ENCODE assay signal across 10 mouse cellular contexts in genomic region chr9:105342994-105343656, GRCm38 (mm10). TPM values are rescaled to one million over a fixed set of nuclear protein-coding genes. Genes with fewer than 3 reads are reported as not detected.
DNase-seq lines count a peak whose midpoint lies in the region; ATAC-seq lines count a peak whose summit lies in the region.
"Had no signal": no experiment of that assay in that cellular context is flagged by ENCODE, and none has a peak within 500 bp of the region (broad histone marks: within the 10 kb centered on the region; RNA-seq: fewer than 3 reads in every experiment).

No protein-coding gene starts in this region.

- H3K27ac ChIP-seq in limb, embryonic 13.5 days, result no peak overlapping the region
- H3K27ac ChIP-seq in limb, embryonic 10.5 days, result no peak overlapping the region
- H3K27ac ChIP-seq in forebrain, embryonic 13.5 days, result peak overlapping the region; percentile 74
- no peak overlapping the region for H3K27ac ChIP-seq in midbrain, embryonic 10.5 days (replicated peaks)
- no peak overlapping the region for H3K27ac ChIP-seq in liver, embryonic 12.5 days

- 0 out of 2 replicates have a peak, but pooled peaks have one; percentile 36 for ATAC-seq in limb, embryonic 13.5 days (ENCODE audit: low FRiP score, low read depth)
- peak; percentile 98 for ATAC-seq in forebrain, embryonic 13.5 days
- no peak for ATAC-seq in liver, embryonic 12.5 days
- ATAC-seq: intestine, postnatal 0 days had no signal

- DNase-seq in limb, embryonic 10.5 days (ENCODE audit: low spot score), result no peak
- DNase-seq in midbrain, embryonic 10.5 days (ENCODE audit: low spot score), result peak; percentile 29
- DNase-seq in retina, embryonic 14.5 days (ENCODE audit: low spot score), result peak; percentile 60
- DNase-seq in gastrocnemius, postnatal 25 days, result no peak
- DNase-seq in natural killer cell, adult 2 months (ENCODE audit: low spot score in 2 of 2), result no peak
- DNase-seq: lung, postnatal 4 days had no signal

- H3K36me3 ChIP-seq in limb, embryonic 13.5 days, result no peaks in the 10 kb centered on the region
- H3K36me3 ChIP-seq in limb, embryonic 10.5 days, result no peaks in the 10 kb centered on the region
- H3K36me3 ChIP-seq in forebrain, embryonic 13.5 days (ENCODE audit: poor library complexity, severe bottlenecking), result no peaks in the 10 kb centered on the region
- H3K36me3 ChIP-seq in midbrain, embryonic 10.5 days, result no peaks in the 10 kb centered on the region
- H3K36me3 ChIP-seq in liver, embryonic 12.5 days, result no peaks in the 10 kb centered on the region

- no peak overlapping the region for H3K4me3 ChIP-seq in limb, embryonic 13.5 days
- H3K4me3 ChIP-seq in limb, embryonic 10.5 days, result no peak overlapping the region
- H3K4me3 ChIP-seq in forebrain, embryonic 13.5 days, result no peak overlapping the region
- no peak overlapping the region for H3K4me3 ChIP-seq in midbrain, embryonic 10.5 days
- H3K4me3 ChIP-seq in liver, embryonic 12.5 days, result no peak overlapping the region

- H3K4me1 ChIP-seq in limb, embryonic 13.5 days, result no peaks in the 10 kb centered on the region
- H3K4me1 ChIP-seq in limb, embryonic 10.5 days, result no peaks in the 10 kb centered on the region
- H3K4me1 ChIP-seq in forebrain, embryonic 13.5 days, result peaks cover 19% of the 10 kb centered on the region
- H3K4me1 ChIP-seq in midbrain, embryonic 10.5 days, result peaks cover 6% of the 10 kb centered on the region; the same call in 1 of the 2 replicates
- H3K4me1 ChIP-seq in liver, embryonic 12.5 days, result no peaks in the 10 kb centered on the region

- no peaks in the 10 kb centered on the region for H3K27me3 ChIP-seq in limb, embryonic 13.5 days
- H3K27me3 ChIP-seq in limb, embryonic 10.5 days (ENCODE audit: low read depth, poor library complexity, severe bottlenecking), result no peaks in the 10 kb centered on the region
- H3K27me3 ChIP-seq in forebrain, embryonic 13.5 days, result no peaks in the 10 kb centered on the region
- no peaks in the 10 kb centered on the region for H3K27me3 ChIP-seq in midbrain, embryonic 10.5 days (ENCODE audit: low read depth, poor library complexity, severe bottlenecking)
- no peaks in the 10 kb centered on the region for H3K27me3 ChIP-seq in liver, embryonic 12.5 days (replicated peaks)

- H3K9ac ChIP-seq in limb, embryonic 13.5 days, result no peak overlapping the region
- no peak overlapping the region for H3K9ac ChIP-seq in forebrain, embryonic 13.5 days
- H3K9ac ChIP-seq in liver, embryonic 12.5 days, result no peak overlapping the region

- H3K4me2 ChIP-seq in limb, embryonic 13.5 days (replicated peaks), result no peak overlapping the region
- H3K4me2 ChIP-seq in forebrain, embryonic 13.5 days, result no peak overlapping the region
- no peak overlapping the region for H3K4me2 ChIP-seq in liver, embryonic 12.5 days

- 47% methylated on average over 10 of the region's 10 CpGs for WGBS in limb, embryonic 13.5 days
- 66% methylated on average over 10 of the region's 10 CpGs for WGBS in limb, embryonic 10.5 days
- 28% methylated on average over 10 of the region's 10 CpGs for WGBS in forebrain, embryonic 13.5 days
- 69% methylated on average over 10 of the region's 10 CpGs for WGBS in midbrain, embryonic 10.5 days
- 60% methylated on average over 10 of the region's 10 CpGs for WGBS in liver, embryonic 12.5 days (ENCODE audit: insufficient replicate concordance)

- H3K9me3 ChIP-seq in limb, embryonic 13.5 days, result no peaks in the 10 kb centered on the region
- H3K9me3 ChIP-seq in limb, embryonic 10.5 days (replicated peaks), result no peaks in the 10 kb centered on the region
- peaks cover 7% of the 10 kb centered on the region; the same call in 1 of the 2 replicates for H3K9me3 ChIP-seq in forebrain, embryonic 13.5 days (replicated peaks)
- no peaks in the 10 kb centered on the region for H3K9me3 ChIP-seq in midbrain, embryonic 10.5 days (replicated peaks)
- H3K9me3 ChIP-seq in liver, embryonic 12.5 days (replicated peaks), result peaks cover 5% of the 10 kb centered on the region; the same call in 1 of the 2 replicates

RNA-seq across cellular contexts. Expression of gene Aste1, which starts 52.1 kb away (rescaled TPM):
- polyA plus RNA-seq in limb, embryonic 13.5 days (2015; fragmentation: Nextera tagmentation; extraction: Ambion mirVana), result 14.4 and 14.5 TPM in 2 replicates
- polyA plus RNA-seq in limb, embryonic 10.5 days (2016; fragmentation: Nextera tagmentation; extraction: Ambion mirVana), result 12.6 and 12.8 TPM in 2 replicates
- polyA plus RNA-seq in forebrain, embryonic 13.5 days (2015; fragmentation: Nextera tagmentation; extraction: Ambion mirVana), result 14.9 and 15.8 TPM in 2 replicates
- 14.9 and 15.1 TPM in 2 replicates for polyA plus RNA-seq in midbrain, embryonic 10.5 days (2016; fragmentation: Nextera tagmentation; extraction: Ambion mirVana)
- total RNA-seq in gastrocnemius, postnatal 25 days (2021), result 1 to 10 TPM; 2.4 to 3.3 TPM
- 7.8 and 9.1 TPM in 2 replicates for polyA plus RNA-seq in liver, embryonic 12.5 days (2016; fragmentation: Nextera tagmentation; extraction: Ambion mirVana)

RNA-seq across cellular contexts. Expression of gene Nek11, which starts 52.2 kb away (rescaled TPM):
- 0.19 and 0.51 TPM in 2 replicates for polyA plus RNA-seq in limb, embryonic 13.5 days (2015; fragmentation: Nextera tagmentation; extraction: Ambion mirVana)
- polyA plus RNA-seq in limb, embryonic 10.5 days (2016; fragmentation: Nextera tagmentation; extraction: Ambion mirVana), result 0.11 and 0.18 TPM in 2 replicates
- polyA plus RNA-seq in forebrain, embryonic 13.5 days (2015; fragmentation: Nextera tagmentation; extraction: Ambion mirVana), result 2.0 and 2.3 TPM in 2 replicates
- 0.37 and 0.44 TPM in 2 replicates for polyA plus RNA-seq in midbrain, embryonic 10.5 days (2016; fragmentation: Nextera tagmentation; extraction: Ambion mirVana)
- not detected for total RNA-seq in gastrocnemius, postnatal 25 days (2021)
- 0.07 and 0.10 TPM in 2 replicates for polyA plus RNA-seq in liver, embryonic 12.5 days (2016; fragmentation: Nextera tagmentation; extraction: Ambion mirVana)

Comparison
In these comparisons a context has a peak if more than half of its experiments do, and no peak if none do; other contexts are left out.
1. DNase-seq: peak in midbrain, embryonic 10.5 days (single experiment) and retina, embryonic 14.5 days (single experiment); none in limb, embryonic 10.5 days (single experiment), gastrocnemius, postnatal 25 days (single experiment) and natural killer cell, adult 2 months (0 of 2).